Mouse (Mus musculus): ENCODE measurements at regions not wholly inside any gene's neighbourhood (a gene's known extent, or its start where the extent isn't known, plus 50 kb on each side); places are given as distances from the start of the nearest gene placed in this dataset.
"Not testable (repeated sequence)": the region's sequence is repeated elsewhere in the genome, so short reads cannot be mapped to it uniquely, and the experiment has no call there.

DNA sequence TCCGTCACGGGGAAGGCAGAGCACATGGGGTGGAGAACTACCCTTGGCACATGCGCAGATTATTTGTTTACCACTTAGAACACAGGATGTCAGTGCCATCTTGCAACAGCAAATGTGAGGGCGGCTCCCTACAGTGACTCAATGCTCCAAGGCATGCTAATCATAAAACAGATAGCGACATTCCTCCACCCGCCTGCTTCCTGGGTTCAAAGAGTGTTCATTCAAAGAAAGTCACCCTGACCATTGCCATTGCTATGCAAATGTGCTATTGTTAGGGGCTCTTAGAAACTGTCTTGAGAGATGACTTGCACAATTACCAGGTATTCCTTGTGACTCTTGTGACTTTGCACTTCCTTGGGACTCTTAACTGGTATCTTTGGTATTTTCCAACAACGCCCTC, 104.1 kb downstream of the H2al2a start:
- not testable (repeated sequence) for TF ChIP-seq CTCF (conservative IDR thresholded peaks at IDR 0.05; ENCODE audit: insufficient read depth, insufficient read length, low read depth, low read length); POLR2A (IDR thresholded peaks at IDR 0.05; ENCODE audit: low read depth, low read length)
